Mouse (Mus musculus): ENCODE data around the gene Ap1m1. TPM values are rescaled to one million over a fixed set of nuclear protein-coding genes. Genes with fewer than 3 reads are reported as not detected.

Ap1m1 gene
- polyA plus RNA-seq, 2 experiments: 98.8 to 111 TPM

DNA sequence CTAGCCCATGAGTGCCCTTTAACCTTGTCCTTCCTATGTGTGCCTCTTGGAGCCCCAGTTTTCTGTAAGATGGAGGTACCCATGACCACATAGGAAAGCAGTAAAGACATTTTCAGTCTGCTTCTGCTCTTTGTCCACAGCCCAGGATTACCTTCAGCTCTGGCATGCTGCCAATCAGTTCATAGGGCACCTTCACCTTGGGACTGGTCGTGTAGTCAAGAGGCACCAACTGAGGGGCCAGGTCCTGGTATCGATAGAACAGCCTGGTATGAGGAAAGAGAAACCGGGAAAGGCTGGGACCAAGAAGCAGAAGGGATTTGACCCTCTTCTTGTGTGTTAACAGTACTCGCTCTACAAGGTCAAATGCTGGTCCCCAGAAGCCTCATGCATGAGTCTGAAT is 29.6 kb upstream of the Ap1m1 start:
- WGBS: 73% methylated on average over 4 of the region's 4 CpGs
- no peak for TF ChIP-seq POLR2A (IDR thresholded peaks at IDR 0.05; ENCODE audit: borderline replicate concordance, extremely low read depth, insufficient read depth, insufficient read length)
- ATAC-seq (ENCODE audit: low FRiP score, low read depth): no peak

DNA sequence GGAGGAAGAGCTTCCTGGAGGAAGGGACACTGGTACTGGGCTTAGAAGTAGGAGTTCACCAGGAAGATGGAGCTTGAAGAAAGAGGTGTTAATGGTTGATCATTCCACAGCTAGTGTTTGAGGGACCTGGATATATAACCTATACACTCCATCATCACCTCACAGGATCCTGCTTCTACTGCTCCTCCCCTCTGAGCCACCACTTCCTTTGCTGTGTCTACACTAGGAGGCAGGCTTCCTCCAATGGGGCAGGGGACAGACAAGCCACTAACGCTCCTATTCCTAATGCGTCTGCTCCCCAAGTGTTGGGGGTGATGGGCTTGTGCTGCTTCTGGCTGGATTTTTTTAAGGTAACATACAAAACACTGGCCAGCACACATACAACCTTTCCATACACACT is 29.1 kb upstream of the Ap1m1 start:
- DNase-seq (ENCODE audit: low spot score) (no peak), ATAC-seq (ENCODE audit: low FRiP score, low read depth) (no peak)
- Histone ChIP-seq H3K9me3 (ENCODE audit: control insufficient read depth, low read length) (no peaks in the 10 kb centered on the region), H3K27ac (replicated peaks; ENCODE audit: low read depth, low read length) (no peak overlapping the region), H3K9ac (ENCODE audit: low read depth, low read length, severe bottlenecking) (no peak overlapping the region), H3K27me3 (ENCODE audit: control insufficient read depth, insufficient read depth, low read length) (no peaks in the 10 kb centered on the region), H3K36me3 (ENCODE audit: control insufficient read depth, insufficient read depth, low read length) (no peaks in the 10 kb centered on the region), H3K4me3 (replicated peaks; ENCODE audit: low read length) (no peak overlapping the region), H3K4me1 (ENCODE audit: control insufficient read depth, insufficient read depth, low read length) (no peaks in the 10 kb centered on the region), H3K4me2 (replicated peaks; ENCODE audit: low read depth, low read length, severe bottlenecking) (no peak overlapping the region)
- 47% methylated on average over 2 of the region's 2 CpGs for WGBS
- no peak for TF ChIP-seq POLR2A (IDR thresholded peaks at IDR 0.05; ENCODE audit: borderline replicate concordance, extremely low read depth, insufficient read depth, insufficient read length)

More for the DNA sequence above, 29.6 kb upstream of the Ap1m1 start:
- no peaks in the 10 kb centered on the region for H3K27me3 ChIP-seq (ENCODE audit: control insufficient read depth, insufficient read depth, low read length)
- no peak for DNase-seq (ENCODE audit: low spot score)
- no peak overlapping the region for H3K27ac ChIP-seq (replicated peaks; ENCODE audit: low read depth, low read length)
- H3K4me3 ChIP-seq (replicated peaks; ENCODE audit: low read length): no peak overlapping the region
- no peaks in the 10 kb centered on the region for H3K36me3 ChIP-seq (ENCODE audit: control insufficient read depth, insufficient read depth, low read length)
- H3K4me1 ChIP-seq (ENCODE audit: control insufficient read depth, insufficient read depth, low read length): no peaks in the 10 kb centered on the region
- no peak overlapping the region for H3K9ac ChIP-seq (ENCODE audit: low read depth, low read length, severe bottlenecking)
- H3K9me3 ChIP-seq (ENCODE audit: control insufficient read depth, low read length): no peaks in the 10 kb centered on the region
- no peak overlapping the region for H3K4me2 ChIP-seq (replicated peaks; ENCODE audit: low read depth, low read length, severe bottlenecking)

DNA sequence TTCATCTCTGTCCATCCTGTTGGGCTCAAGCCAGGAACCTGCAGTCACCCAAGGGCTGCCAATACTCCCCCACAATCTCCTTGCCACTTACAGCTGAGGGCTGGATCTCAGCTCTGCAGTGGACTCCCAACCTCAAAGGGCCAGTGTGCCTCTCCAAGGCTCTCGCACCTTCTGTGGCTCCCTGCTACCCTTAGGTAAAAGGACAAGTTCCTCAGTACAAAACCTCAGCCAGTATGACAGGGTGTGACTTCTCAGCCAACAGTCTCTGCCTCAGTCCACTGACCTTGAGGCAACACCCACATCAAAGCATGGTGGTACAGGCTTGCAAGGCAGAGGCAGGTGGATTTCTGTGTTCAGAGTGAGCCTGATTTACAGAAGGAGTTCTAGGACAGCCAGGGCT is 28.0 kb upstream of the Ap1m1 start:
- ATAC-seq (ENCODE audit: low FRiP score, low read depth) (no peak), DNase-seq (ENCODE audit: low spot score) (no peak)
- H3K9ac ChIP-seq (ENCODE audit: low read depth, low read length, severe bottlenecking): no peak overlapping the region
- H3K4me3 ChIP-seq (replicated peaks; ENCODE audit: low read length): no peak overlapping the region
- 81% methylated on average over 1 of the region's 1 CpGs for WGBS
- no peaks in the 10 kb centered on the region for H3K9me3 ChIP-seq (ENCODE audit: control insufficient read depth, low read length)
- H3K27me3 ChIP-seq (ENCODE audit: control insufficient read depth, insufficient read depth, low read length): no peaks in the 10 kb centered on the region
- TF ChIP-seq POLR2A (IDR thresholded peaks at IDR 0.05; ENCODE audit: borderline replicate concordance, extremely low read depth, insufficient read depth, insufficient read length): no peak
- H3K4me2 ChIP-seq (replicated peaks; ENCODE audit: low read depth, low read length, severe bottlenecking): no peak overlapping the region
- H3K27ac ChIP-seq (replicated peaks; ENCODE audit: low read depth, low read length): no peak overlapping the region
- H3K36me3 ChIP-seq (ENCODE audit: control insufficient read depth, insufficient read depth, low read length): no peaks in the 10 kb centered on the region
- no peaks in the 10 kb centered on the region for H3K4me1 ChIP-seq (ENCODE audit: control insufficient read depth, insufficient read depth, low read length)

DNA sequence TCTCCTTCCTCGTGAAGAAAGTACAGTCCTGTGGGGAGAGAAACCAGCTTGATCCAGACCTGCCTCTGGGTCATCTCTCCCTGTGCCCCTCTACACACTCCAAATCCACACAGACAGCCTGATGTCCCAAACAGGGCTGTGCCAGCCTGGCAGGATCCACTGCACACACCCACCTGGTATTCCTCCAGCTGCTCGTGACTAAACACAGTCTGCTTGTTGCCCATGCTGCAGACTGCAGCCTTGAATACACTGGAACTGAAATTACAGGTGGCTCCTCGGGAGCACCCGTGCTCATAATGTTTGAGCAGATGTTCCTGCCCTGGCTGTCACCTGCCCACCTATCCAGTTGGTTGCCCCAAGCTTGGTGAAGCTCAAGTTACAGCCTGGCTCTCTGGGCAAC is 27.1 kb upstream of the Ap1m1 start, which contains the start of gene Cib3:
Gene Cib3 (minus strand): TSS at position 87 of the 400 bp plus-strand sequence.
- no peaks in the 10 kb centered on the region for H3K36me3 ChIP-seq (ENCODE audit: control insufficient read depth, insufficient read depth, low read length)
- DNase-seq (ENCODE audit: low spot score) (no peak), ATAC-seq (ENCODE audit: low FRiP score, low read depth) (no peak)
- TF ChIP-seq POLR2A (IDR thresholded peaks at IDR 0.05; ENCODE audit: borderline replicate concordance, extremely low read depth, insufficient read depth, insufficient read length): no peak
- H3K4me2 ChIP-seq (replicated peaks; ENCODE audit: low read depth, low read length, severe bottlenecking): no peak within 1 kb of the TSS
- no peaks in the 10 kb centered on the region for H3K27me3 ChIP-seq (ENCODE audit: control insufficient read depth, insufficient read depth, low read length)
- WGBS: 48% methylated on average over 4 of the region's 4 CpGs
- no peak within 1 kb of the TSS for H3K9ac ChIP-seq (ENCODE audit: low read depth, low read length, severe bottlenecking)
- no peaks in the 10 kb centered on the region for H3K9me3 ChIP-seq (ENCODE audit: control insufficient read depth, low read length)
- H3K4me3 ChIP-seq (replicated peaks; ENCODE audit: low read length): no peak within 1 kb of the TSS
- H3K27ac ChIP-seq (replicated peaks; ENCODE audit: low read depth, low read length): no peak within 1 kb of the TSS
- no peaks in the 10 kb centered on the region for H3K4me1 ChIP-seq (ENCODE audit: control insufficient read depth, insufficient read depth, low read length)

DNA sequence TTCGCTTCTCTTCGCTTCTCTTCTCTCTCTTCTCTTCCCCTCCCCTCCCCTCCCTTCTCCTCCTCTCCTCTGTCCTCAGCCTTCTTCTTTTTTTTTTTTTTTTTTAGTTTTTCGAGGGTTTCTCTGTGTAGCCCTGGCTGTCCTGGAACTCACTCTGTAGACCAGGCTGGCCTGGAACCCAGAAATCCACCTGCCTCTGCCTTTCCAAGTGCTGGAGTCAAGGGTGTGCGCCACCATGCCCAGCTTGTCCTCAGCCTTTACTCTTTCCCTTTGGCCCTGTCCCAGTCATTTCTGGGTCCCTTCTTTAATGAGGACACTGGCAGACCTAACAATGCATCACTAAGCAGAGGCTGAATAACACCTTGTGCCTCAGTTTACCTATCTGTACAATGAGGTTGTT is 26.3 kb upstream of the Ap1m1 start, which contains the start of gene Gm11034:
Gene Gm11034 (minus strand): TSS at position 101 of the 400 bp plus-strand sequence.
- H3K9ac ChIP-seq (ENCODE audit: low read depth, low read length, severe bottlenecking): no peak within 1 kb of the TSS
- DNase-seq (ENCODE audit: low spot score) (no peak), ATAC-seq (ENCODE audit: low FRiP score, low read depth) (no peak)
- no peak for TF ChIP-seq POLR2A (IDR thresholded peaks at IDR 0.05; ENCODE audit: borderline replicate concordance, extremely low read depth, insufficient read depth, insufficient read length)
- no peaks in the 10 kb centered on the region for H3K4me1 ChIP-seq (ENCODE audit: control insufficient read depth, insufficient read depth, low read length)
- H3K9me3 ChIP-seq (ENCODE audit: control insufficient read depth, low read length): no peaks in the 10 kb centered on the region
- H3K27me3 ChIP-seq (ENCODE audit: control insufficient read depth, insufficient read depth, low read length): no peaks in the 10 kb centered on the region
- no peak within 1 kb of the TSS for H3K4me2 ChIP-seq (replicated peaks; ENCODE audit: low read depth, low read length, severe bottlenecking)
- no peak within 1 kb of the TSS for H3K4me3 ChIP-seq (replicated peaks; ENCODE audit: low read length)
- WGBS: 71% methylated on average over 4 of the region's 4 CpGs
- H3K36me3 ChIP-seq (ENCODE audit: control insufficient read depth, insufficient read depth, low read length): no peaks in the 10 kb centered on the region
- no peak within 1 kb of the TSS for H3K27ac ChIP-seq (replicated peaks; ENCODE audit: low read depth, low read length)

DNA sequence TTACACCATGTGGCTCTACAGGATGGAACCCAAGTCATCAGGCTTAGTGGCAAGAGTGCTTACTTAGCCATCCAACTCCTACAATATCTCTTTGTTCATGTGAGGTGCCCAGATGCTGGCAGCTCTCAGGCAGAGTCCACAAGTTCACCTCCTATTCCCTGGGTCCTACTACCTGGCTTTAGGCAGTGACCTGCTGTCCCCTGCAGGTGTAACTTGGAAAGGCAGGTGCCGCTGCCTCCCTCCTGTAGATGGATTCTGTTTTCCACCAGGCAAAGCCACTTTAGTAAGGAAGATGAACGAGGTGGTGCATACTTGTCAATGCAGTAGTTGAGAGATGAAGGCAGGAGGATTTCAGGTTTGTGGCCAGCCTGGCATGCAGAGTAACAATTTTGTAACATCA is 24.8 kb upstream of the Ap1m1 start:
- no peak overlapping the region for H3K9ac ChIP-seq (ENCODE audit: low read depth, low read length, severe bottlenecking)
- H3K27ac ChIP-seq (replicated peaks; ENCODE audit: low read depth, low read length): no peak overlapping the region
- no peaks in the 10 kb centered on the region for H3K27me3 ChIP-seq (ENCODE audit: control insufficient read depth, insufficient read depth, low read length)
- H3K4me1 ChIP-seq (ENCODE audit: control insufficient read depth, insufficient read depth, low read length): no peaks in the 10 kb centered on the region
- H3K4me3 ChIP-seq (replicated peaks; ENCODE audit: low read length): no peak overlapping the region
- H3K4me2 ChIP-seq (replicated peaks; ENCODE audit: low read depth, low read length, severe bottlenecking): no peak overlapping the region
- no peak for DNase-seq (ENCODE audit: low spot score)
- H3K36me3 ChIP-seq (ENCODE audit: control insufficient read depth, insufficient read depth, low read length): no peaks in the 10 kb centered on the region
- TF ChIP-seq POLR2A (IDR thresholded peaks at IDR 0.05; ENCODE audit: borderline replicate concordance, extremely low read depth, insufficient read depth, insufficient read length): no peak
- no peaks in the 10 kb centered on the region for H3K9me3 ChIP-seq (ENCODE audit: control insufficient read depth, low read length)
- 40% methylated on average over 2 of the region's 2 CpGs for WGBS
- no peak for ATAC-seq (ENCODE audit: low FRiP score, low read depth)

Measured in limb, embryonic 14.5 days (tissue).